Mouse (Mus musculus) mature B cell (primary cell): ENCODE data around the gene Spatc1l.

Source experiments
- in situ Hi-C: fragments of 300-500 bp; cut with MboI; formaldehyde crosslinking; loops from 2 replicates; pipeline ENCODE4 v1.14.3; 2019

Spatc1l gene

DNA sequence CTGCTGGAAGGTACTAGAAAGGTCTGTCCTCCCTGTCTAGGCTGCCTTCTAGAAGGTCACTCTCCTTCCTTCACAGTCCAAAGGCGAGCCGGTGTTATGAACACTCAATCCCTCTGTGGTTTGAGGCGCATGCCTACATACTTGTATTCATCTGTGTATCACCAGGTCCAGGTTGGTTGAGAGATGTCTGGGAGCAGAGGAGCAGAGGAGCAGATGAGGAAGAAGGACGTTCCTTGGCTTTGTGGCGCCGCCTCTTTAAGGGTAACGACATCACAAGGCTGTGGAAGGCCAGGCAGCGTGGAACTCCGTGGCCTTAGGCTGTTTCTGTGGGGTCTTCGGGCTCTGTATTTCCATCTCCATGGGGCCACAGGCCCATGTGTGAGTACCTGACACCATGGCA lies at the start of gene Spatc1l:
Spatc1l (plus strand) TSS at position 301 of the 400 bp plus-strand sequence.
- in situ Hi-C loops, result no loop called here

DNA sequence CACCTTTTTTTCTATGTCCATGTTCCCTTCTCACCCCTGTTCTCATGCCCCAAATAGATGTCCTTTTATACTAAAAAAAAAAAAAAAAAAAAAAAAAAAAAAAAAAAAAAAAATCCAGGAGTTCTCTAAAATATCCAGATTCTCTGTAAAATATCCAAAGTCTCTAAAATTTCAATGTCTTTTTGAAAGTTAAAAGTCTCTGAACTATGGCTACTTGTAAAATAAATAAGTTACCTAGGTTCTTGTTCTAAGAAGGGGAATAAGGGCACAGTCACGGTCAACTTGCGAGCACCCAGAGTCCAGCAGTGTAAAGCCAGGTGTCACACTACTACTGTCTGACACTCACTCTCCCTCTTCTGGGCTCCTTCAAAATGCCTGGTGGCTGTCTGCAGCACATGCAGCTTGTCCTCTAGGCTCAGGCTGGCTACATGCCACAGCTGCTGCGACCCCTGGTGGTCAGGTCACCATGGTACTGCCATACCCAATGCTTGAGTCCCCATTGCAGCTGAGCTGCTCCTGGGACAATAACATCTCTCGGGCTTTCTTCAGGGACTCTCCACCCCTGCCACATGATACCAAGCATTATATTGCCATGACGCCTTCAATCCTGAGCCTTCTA lies 49.0 kb upstream of the Spatc1l start:
- in situ Hi-C loops, result no loop called here

DNA sequence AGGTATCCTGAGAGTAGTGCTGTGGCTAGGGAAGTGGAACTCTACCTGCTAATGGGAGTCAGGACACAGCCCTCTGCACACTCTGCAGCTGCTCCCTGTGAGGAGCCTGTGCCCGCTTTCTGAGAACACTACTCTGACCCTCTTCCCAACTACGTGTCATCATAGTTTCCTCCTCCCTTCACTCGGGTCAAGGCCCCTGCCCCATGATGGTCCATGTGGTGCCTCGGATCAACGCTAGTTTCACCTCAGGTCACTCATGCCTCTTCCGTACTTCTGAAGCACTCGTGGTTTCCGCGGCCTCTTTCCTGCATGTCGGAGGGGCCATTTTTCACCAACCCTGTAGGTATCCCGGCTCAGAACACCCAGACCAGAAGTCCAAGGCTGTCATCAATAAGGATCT lies 31.1 kb upstream of the Spatc1l start:
- in situ Hi-C loops, result no loop called here

DNA sequence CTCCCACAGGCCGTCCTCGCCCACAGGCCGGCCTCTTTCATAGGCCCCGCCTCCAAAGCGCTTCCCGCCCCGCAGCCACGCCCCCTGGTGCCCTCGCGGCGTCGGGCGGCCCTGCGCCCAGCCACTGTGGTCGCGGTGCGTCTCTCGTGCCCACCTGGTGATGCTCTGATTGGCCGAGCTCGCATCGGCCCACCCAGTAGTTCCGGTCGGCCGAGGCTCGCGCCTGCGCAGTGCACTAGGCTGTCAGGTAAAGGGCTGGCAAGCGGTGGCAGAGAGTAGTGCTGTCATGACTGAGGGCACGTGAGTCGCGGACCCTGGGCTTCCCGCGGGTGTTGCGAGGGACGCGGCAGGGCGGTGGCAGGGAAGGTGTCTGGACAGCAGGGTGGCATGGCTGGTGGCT lies 30.7 kb upstream of the Spatc1l start, which contains the start of gene Lss:
Lss (plus strand) TSS at position 214 of the 400 bp plus-strand sequence.
- in situ Hi-C loops, result no loop called here

DNA sequence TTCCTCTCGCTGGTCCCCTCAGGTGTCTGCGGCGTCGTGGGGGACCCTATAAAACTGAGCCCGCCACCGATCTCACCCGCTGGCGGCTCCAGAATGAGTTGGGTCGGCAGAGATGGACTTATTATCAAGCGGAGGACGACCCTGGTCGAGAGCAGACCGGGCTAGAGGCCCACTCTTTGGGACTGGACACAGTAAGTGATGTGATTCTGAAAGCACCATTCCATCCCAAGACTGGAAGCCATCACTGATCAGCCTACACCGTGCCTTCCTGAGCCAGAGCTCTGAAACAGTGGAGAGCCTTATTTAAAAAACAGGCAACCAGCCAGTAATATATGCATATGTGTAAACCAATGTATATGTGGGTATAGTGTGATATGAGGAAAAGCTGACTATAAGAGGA lies 30.2 kb upstream of the Spatc1l start:
- in situ Hi-C loops, result no loop called here

DNA sequence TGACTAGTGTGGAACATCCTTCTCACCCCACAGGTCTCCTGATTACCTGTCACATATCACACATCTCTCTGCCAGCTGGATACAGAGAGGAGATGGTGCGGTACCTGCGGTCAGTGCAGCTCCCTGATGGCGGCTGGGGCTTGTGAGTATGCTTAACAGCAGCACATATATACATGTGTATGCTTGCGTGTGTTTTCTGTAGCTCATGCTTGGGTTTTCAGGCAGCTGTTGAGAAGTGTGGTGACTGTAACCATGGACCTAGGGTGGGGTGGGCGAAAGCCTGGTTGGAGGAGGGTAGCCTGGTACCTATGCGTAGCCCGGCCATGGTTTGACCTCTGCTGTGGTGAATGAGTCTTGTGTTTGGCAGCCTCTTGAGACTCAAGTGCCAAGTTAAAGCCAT lies 26.5 kb upstream of the Spatc1l start:
- in situ Hi-C loops, result no loop called here

DNA sequence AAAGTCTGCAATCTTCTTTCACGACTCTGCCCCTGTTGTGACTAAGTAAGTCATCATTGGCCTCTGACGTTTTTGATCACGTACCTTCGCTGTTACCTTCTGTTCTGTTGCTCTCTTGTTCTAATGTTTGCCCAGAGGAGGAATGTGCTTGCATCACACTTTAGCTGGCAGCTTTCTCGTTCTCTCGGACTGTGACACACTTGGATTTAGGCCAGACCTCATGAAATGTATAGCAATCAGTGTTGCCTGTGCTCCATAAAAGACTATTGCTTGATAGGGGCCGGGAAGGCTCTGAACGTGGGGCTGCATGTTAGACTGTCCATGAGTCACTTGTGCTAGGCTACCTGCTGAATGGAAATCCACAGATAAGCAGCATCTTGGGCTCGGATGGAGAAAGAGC lies 24.5 kb upstream of the Spatc1l start:
- in situ Hi-C loops, result no loop called here

DNA sequence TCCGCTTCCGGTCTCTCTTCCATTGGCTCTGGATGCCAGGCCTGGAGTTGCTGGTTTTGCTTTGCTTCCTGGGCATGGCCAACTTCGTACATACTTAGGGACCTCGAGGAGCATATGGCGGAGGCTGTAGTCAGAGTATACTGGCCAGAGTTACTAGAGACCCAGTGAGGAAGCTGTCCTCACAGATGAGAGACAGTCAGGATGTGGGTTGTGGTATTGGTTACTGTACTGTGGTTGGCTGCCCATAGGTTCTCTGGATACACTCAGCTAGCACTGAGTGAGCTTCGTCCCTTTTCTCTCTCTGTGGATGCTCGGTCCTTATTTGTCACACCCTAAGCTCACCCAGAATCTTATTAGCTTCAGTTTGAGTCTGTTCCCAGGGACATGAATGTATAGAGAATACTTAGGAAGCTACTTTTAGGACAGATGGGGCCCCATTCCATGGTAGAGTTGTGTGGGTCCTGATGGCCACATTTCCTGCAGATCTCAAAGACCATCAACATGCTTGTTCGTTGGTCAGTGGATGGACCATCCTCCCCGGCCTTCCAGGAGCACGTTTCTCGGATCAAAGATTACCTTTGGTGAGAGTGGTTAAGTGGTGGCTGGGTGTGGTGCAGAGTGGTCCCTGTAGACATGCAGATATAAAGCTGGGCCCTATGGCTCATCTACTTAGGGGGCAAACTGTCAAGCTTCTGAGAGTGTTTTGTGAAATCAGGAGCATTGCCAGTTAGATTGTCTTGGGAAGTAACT lies 20.6 kb upstream of the Spatc1l start:
- in situ Hi-C loops, result no loop called here

DNA sequence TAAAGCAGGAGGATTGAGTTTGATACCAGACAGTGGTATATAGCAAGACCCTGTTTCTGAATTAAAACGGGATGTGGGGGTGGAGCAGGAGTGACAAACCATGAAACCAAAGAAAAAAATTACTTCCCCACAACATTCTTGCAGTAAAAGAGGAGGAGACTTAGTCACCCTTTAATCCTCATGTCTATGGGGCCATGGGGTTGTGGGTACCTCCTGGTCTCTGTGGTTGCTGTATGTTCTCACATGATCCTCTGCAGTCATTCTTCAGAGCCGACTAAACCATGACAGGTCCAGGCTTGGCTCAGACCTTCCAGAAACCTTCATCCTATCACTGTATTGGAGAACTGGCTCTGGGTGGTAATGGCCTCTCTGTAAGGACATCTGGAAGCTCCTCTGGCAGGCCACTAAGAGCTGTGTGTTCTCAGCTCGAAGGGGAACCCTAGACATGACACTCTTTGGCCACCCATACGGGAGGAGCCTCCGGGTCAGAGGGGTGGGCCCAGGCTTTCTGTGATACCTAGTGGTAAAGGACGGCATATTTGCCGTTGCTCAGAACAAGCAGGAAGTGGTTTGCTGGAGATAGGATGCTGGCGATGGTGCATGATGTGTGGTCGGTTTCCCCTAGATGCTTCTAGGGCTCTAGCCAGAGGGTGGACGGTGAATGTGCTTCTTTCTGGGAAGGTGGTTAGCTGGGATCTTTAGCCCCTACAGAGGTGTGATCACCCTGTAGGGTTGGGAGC lies 19.3 kb upstream of the Spatc1l start:
- in situ Hi-C loops, result no loop called here

DNA sequence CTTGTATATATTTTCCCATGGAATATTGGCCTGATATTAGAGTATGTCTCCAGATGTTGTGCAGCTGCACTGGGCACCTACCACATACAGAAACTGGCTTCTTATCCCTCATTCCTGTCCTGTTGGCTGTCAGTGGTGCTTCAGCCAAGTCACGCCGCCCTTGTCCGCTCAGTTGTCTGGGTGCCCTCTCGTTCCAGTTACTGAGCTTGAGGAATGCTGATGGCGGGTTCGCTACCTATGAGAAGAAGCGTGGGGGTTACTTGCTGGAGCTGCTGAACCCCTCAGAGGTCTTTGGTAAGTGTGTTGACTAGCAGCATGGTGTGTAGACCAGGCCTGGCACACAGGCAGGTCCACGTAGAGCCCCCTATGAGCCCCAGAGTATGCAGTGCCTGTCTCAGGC lies 15.5 kb upstream of the Spatc1l start:
- in situ Hi-C loops, result no loop called here

DNA sequence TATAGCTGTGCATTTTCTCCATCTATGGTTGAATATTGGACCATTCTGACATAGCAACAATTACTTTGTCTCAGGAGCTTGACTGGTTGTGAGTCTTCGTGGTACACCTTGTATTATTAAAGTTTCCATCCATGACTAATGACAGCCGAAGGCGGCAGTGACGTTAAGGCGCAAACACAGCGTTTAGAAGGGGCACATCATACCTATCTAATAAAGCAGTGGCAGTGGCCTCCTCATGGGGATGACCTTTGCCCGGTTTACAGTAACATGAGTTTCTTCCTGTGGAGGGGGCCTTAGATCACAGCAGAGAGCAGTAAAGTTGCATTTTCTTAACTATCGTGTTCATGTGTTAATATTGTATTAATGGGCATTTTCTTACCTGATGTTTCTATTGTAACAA lies 13.9 kb upstream of the Spatc1l start:
- in situ Hi-C loops, result no loop called here

DNA sequence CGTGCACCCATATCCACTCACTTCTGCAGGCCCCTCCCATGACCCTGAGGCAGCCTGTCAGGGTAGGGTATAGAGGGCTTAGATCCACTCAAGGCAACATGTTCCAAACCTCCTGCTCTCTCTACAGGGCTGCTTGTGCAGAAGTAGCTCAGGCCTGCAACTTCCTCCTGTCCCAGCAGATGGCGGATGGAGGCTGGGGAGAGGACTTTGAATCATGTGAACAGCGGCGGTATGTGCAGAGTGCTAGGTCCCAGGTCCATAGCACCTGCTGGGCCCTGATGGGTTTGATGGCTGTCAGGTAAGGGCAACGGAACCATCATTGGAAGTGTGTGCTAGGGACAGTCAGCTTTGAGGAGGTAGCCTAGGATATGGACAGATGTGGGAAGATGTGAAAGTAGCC lies 11.6 kb upstream of the Spatc1l start:
- in situ Hi-C loops, result no loop called here

DNA sequence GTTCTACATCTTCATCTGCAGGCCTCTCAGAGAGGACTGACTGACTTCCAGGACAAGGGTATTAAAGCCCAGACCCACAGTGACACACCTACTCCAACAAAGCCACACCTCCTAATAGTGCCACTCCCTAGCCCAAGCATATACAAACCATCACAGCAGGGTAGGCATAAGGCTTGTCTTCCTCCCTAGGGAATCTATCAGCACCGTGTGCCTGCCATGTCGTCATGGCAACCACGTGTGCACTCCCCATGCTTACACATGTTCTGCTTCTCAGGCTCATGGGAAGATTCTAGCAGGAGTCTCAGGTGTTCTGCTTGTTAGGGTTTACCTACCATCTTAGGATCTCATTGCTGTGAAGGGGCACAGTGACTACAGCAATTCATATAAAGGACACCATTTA lies 10.5 kb upstream of the Spatc1l start:
- in situ Hi-C loops, result no loop called here

DNA sequence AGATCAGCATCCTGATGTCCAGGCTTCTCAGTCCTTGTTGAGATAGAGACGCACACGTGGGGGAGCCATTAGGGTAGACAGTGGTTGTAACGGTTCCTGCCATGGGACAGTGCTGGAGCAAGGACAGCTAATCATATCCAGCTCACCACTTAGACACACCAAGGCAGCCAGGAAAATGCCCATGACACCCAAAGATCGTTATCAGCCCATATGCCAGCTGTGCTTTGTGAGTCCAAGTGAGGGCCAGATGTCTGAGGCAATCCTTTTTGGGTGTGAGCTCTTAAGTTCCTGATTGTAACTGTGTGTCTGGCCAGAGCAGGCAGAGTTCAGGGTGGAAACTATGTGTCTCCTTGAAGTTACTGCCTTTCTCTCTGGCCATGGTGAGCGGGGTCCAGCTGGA lies 8.0 kb upstream of the Spatc1l start:
- in situ Hi-C loops, result no loop called here

DNA sequence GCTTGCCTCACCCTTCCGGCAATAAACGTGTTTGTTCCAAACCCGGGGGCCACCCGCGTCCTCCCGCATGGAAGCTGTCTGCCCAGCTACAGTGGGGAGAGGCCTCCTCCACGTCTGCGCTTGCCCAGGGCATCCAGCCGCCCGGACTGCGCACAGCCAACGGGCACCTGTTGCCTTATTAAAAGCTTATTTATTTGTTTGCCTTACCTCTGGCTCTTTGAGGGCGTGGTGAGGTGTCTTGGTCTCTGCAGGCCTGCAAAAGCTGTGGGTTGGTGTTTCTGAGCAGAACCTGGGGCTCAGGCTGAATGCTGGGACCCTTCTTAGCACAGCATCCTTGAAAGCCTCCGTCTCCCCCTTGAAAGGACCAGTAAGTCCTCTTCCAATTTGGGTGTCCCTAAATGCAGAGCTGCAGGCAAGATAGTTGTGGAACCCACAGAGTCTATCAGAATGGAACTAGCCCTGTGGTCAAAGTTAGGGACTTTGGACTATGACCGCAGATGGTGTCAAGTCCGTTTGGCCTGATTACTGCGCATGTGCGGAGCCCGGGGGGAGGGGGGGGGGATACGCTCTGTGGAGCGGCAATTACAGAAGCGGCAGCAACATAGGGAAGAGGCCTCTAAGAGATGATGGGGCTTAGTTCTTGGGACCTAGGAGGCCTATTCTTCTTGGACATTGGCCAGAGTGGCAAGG lies 8.1 kb downstream of the Spatc1l start:
- in situ Hi-C loops, result no loop called here

DNA sequence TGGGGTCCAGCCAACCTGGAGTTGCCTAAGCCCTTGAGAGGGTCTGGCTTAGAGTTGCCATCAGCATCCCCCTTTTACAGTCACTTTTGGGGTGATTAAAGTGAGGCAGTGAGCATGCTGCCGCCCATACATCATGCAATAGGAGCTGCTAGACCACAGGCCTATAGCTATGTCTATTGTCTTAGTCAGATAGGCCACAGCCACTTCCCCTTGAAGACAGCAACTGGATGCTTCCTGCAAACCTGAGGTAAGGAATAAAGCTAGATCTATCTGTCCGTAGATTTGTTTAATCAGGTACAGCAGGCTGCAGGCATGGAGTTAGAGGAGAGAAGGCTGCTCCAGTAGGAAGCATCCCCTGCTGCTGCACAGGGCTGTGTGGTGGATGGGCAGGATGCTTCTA lies 9.0 kb downstream of the Spatc1l start:
- in situ Hi-C loops, result no loop called here

DNA sequence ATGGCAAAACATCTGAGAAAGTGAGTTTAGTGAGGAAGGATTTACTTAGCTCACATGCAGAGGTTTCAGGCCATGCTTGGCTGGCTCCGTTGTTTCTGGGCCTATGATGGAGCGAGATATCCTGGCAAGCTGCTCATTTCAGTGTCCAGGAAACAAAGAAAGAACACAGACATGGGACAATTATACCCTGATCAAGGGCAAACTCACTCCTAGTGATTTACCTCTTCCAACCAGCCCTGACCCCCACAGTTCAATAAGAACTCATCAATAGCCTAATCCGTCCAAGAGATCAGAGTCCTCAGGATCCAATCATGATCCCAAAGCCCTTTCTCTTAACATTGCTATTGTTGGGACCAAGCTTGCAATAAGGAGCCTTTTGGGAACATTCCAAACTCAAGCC lies 10.1 kb downstream of the Spatc1l start:
- in situ Hi-C loops, result no loop called here

DNA sequence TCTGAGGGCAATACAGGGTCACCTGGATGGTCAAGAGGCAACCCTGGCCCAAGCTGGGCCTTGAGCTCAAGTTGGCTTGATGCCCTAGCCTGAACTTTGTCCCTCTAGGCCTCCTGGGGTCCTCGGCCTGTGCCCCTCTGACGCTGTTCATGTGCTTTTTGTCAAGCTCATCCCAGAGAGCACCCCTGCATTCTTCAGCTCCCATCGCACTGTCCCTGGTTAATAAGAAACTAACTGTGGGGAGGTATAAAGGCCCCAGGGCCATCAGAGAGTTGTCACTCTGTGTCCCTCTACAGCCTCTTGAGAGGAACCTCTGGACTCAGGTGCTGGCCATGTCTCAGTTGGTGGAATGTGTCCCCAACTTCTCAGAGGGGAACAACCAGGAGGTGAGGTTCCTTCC lies 13.3 kb downstream of the Spatc1l start, which contains the start of gene Ftcd:
Ftcd (plus strand) TSS at position 275 of the 400 bp plus-strand sequence.
- in situ Hi-C loops, result no loop called here

DNA sequence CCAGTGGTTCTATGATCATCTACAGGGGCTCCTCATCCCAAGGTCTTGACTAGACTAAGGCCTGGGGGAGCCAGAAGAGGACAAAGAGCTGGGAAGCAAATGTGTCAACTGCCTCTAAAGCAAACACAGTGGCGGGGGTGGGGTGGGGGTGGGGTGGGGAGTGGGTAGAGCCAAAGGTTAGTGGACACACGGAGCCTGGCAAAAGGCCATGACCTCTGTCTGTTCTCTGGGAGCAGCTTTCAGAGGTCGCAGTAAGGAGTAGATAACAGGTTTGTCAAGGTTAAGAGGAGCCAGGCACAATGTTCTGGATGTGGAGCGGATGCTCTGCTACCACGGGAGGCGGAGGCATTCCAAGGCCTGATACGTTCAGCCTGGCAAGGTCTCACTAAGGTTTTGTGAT lies 14.8 kb downstream of the Spatc1l start:
- in situ Hi-C loops, result no loop called here

DNA sequence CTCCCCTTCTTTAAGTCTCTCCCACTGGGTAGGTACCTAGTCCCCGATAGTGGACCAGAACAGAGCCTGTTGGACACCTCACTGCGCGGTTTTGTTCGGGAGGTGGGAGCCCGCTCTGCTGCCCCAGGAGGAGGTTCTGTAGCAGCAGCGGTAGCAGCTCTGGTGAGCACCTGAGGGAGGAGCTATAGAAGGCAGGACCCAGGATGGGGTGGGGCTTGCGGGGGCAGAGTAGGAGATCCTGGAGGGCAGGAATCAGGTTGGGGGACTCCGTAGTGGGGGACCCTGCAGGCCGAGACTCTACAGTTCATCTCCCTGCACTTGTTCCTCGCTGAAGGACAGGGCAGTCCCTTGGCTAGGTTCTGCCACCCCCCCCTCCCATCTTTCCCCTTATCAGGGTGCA lies 22.1 kb downstream of the Spatc1l start:
- in situ Hi-C loops, result no loop called here

DNA sequence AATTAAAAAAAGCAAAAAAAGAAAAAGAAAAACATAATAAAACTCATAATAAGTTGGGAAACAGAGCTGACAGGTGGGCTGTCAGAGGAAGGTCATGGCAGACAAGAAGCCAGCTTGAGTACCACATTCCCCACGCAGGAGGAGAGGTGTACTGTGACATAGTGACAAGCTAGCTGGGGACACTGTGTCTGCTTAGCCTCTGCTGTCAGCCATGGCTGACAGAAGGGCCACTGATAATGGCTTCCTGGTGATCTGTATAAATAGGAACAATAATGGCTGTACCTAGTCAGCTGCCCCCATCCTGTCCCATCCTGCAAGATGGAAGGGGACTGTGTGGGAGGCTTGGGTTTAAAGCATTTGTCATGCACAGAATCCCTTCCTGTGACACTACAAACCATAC lies 24.1 kb downstream of the Spatc1l start:
- in situ Hi-C loops, result no loop called here

DNA sequence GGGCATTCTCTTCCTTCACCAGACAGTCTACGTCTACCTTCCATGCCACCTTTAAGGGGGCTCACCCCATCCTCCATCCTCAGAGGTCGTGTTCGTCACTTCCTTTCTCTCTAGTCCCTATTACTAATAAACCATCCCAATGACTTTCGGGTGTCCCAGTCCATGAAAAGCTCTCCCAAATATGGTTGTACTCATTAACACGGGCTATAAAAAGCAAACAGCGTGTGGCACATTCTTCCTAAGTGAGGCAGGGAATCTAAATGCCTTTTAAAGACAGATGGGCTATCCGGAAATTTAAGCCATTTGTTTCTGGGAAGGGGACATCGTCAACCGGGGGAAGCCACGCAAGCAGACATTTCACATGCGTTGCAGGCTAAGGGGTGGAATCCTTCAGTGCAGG lies 28.1 kb downstream of the Spatc1l start:
- in situ Hi-C loops, result no loop called here
